Mouse (Mus musculus): ENCODE results near the gene Pigh. TPM values are rescaled to one million over a fixed set of nuclear protein-coding genes. Genes with fewer than 3 reads are reported as not detected.

The Pigh gene
- polyA plus RNA-seq (2016; fragmentation: Nextera tagmentation; extraction: Ambion mirVana), result 26.2 and 30.4 TPM in 2 replicates

DNA sequence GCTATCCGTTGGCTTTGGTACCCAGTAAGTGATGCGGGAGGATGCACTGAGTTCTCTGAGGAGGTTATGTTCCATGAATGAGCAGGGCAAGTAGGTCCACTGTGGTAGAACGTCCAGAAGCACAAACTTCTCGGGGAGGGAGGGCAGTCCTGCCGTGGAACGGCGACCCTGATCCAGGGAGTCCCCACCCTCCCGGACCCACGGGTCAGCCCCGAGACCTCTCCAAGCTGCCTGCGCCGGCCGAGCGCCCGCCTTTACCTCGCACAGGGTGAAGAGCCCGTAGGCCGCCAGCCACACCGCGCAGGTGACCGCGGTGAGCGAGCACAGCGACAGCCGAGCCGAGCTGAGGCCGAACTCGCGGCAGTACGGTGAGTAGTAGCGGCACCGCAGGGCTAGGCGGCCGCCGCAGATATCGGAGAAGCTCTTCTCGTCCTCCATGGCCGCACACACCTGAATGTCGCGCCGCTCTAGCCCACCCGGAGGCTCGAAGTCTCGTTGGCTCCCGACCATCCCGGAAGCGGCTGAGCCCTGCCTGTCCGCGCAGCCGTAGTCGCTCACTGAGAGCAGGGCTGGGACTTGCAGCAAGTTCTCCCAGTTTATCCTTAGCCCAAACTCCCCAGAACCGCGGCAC lies at the start of gene Pigh:
Pigh (minus strand) TSS at position 470 of the 631 bp plus-strand sequence.
- H3K9me3 ChIP-seq, result no peaks in the 10 kb centered on the region
- peaks cover 9% of the 10 kb centered on the region for H3K4me1 ChIP-seq
- under 1% methylated on average over 53 of the region's 53 CpGs for WGBS
- peak; percentile 97 for ATAC-seq (ENCODE audit: low FRiP score, low read depth)
- H3K27me3 ChIP-seq, result no peaks in the 10 kb centered on the region
- H3K4me3 ChIP-seq, result peak within 1 kb of the TSS; percentile 97
- H3K27ac ChIP-seq (replicated peaks), result peak within 1 kb of the TSS; percentile 30; the same call in 1 of the 2 replicates
- peak within 1 kb of the TSS; percentile 65 for H3K4me2 ChIP-seq (replicated peaks)
- peak within 1 kb of the TSS; percentile 93 for H3K9ac ChIP-seq (replicated peaks)
- peaks cover 11% of the 10 kb centered on the region; the same call in 1 of the 2 replicates for H3K36me3 ChIP-seq

DNA sequence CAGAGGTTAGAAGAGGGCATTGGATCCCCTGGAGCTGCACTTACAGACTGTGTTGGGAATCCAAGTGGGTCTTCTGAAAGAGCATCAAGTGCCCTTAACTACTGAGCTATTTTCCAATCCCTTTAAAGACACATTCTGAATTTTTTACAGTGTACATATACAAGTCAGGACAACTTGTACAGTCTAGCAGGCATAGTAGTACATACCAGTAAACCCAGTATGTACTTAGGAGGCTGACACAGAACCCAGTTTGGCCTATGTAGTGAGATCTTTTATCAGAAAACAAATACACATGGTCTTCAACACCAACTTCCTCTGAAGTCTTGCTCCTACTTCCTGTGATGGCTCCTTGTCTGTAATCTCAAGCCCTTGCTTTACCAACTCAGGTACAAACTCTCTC lies 49.5 kb upstream of the Pigh start:
- no peaks in the 10 kb centered on the region for H3K4me1 ChIP-seq
- no peaks in the 10 kb centered on the region for H3K27me3 ChIP-seq
- H3K9me3 ChIP-seq, result no peaks in the 10 kb centered on the region
- no peak for ATAC-seq (ENCODE audit: low FRiP score, low read depth)
- no peak overlapping the region for H3K4me2 ChIP-seq (replicated peaks)
- no peak overlapping the region for H3K9ac ChIP-seq (replicated peaks)
- no peak overlapping the region for H3K27ac ChIP-seq (replicated peaks)
- H3K36me3 ChIP-seq, result no peaks in the 10 kb centered on the region
- no peak overlapping the region for H3K4me3 ChIP-seq

DNA sequence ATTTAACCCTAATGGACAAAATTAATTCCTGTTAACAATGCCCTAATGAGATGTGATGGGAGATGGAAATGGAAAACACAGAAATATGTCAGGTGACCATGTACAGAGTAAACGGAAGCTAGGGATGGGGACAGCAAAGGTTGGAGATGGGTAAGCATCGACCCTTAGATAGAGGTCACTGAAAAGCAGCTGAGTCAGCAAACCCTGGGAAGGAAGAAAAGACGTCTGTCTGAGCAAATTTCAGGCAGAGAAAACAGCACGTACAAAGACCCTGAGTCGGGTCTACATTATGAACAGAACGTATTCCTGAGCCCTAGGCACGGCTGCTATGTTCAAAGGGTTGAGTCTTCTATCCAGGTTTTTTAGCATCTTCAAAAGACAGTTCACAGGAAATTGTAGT lies 47.5 kb upstream of the Pigh start:
- Histone ChIP-seq H3K4me3 (no peak overlapping the region), H3K4me2 (replicated peaks) (no peak overlapping the region), H3K27ac (replicated peaks) (no peak overlapping the region), H3K27me3 (peaks cover 20% of the 10 kb centered on the region), H3K4me1 (no peaks in the 10 kb centered on the region), H3K36me3 (no peaks in the 10 kb centered on the region), H3K9ac (replicated peaks) (no peak overlapping the region), H3K9me3 (no peaks in the 10 kb centered on the region)
- 75% methylated on average over 7 of the region's 7 CpGs for WGBS
- ATAC-seq (ENCODE audit: low FRiP score, low read depth), result no peak

DNA sequence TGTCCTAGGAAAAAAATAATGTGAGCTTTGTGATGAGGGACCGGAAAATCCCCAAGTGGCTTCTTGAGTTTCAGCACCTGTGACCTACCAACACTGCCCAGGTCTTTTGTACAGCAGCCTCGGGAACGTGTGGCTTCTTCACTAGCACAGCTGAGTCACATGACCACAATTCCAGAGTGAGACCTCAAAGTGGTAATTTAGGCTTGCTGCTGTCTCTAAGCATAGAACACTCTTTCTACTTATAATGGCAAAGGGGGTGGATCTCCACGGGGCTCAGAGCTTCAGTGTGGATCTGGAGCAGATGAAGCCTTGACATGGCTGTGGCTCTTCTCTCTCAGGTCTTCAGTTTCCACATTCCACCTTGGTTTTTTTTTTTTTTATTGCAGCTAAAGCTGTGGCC lies 45.7 kb upstream of the Pigh start:
- peaks cover 11% of the 10 kb centered on the region for H3K4me1 ChIP-seq
- H3K9ac ChIP-seq (replicated peaks), result no peak overlapping the region
- WGBS, result 41% methylated on average over 4 of the region's 4 CpGs
- H3K27me3 ChIP-seq, result peaks cover 38% of the 10 kb centered on the region
- no peak for ATAC-seq (ENCODE audit: low FRiP score, low read depth)
- no peaks in the 10 kb centered on the region for H3K36me3 ChIP-seq
- no peaks in the 10 kb centered on the region for H3K9me3 ChIP-seq
- no peak overlapping the region for H3K4me3 ChIP-seq
- H3K27ac ChIP-seq (replicated peaks), result no peak overlapping the region
- H3K4me2 ChIP-seq (replicated peaks), result no peak overlapping the region

DNA sequence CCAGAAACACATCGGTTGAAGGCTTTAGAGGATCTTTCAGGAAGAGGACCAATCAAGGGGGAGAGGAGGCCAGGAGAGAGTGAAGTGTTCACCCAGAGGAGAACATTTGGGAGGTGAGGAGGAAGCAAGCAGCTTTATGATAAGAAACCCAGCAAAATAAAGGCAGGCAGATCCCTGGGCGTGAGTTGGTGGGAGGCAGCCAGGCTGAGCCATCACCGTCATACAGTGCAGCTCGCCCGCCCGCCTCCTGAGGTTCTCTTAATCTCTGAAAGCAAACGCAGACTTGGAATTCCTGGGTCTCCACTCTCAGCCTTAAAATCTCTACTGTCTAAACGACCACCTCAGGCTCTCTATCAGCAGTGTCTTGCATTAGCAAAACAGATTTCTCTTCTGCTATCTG lies 45.2 kb upstream of the Pigh start:
- WGBS, result 37% methylated on average over 8 of the region's 8 CpGs
- no peak for ATAC-seq (ENCODE audit: low FRiP score, low read depth)
- Histone ChIP-seq H3K4me2 (replicated peaks) (no peak overlapping the region), H3K9ac (replicated peaks) (no peak overlapping the region), H3K27ac (replicated peaks) (no peak overlapping the region), H3K36me3 (no peaks in the 10 kb centered on the region), H3K4me1 (peaks cover 11% of the 10 kb centered on the region), H3K9me3 (no peaks in the 10 kb centered on the region), H3K27me3 (peaks cover 42% of the 10 kb centered on the region), H3K4me3 (no peak overlapping the region)

DNA sequence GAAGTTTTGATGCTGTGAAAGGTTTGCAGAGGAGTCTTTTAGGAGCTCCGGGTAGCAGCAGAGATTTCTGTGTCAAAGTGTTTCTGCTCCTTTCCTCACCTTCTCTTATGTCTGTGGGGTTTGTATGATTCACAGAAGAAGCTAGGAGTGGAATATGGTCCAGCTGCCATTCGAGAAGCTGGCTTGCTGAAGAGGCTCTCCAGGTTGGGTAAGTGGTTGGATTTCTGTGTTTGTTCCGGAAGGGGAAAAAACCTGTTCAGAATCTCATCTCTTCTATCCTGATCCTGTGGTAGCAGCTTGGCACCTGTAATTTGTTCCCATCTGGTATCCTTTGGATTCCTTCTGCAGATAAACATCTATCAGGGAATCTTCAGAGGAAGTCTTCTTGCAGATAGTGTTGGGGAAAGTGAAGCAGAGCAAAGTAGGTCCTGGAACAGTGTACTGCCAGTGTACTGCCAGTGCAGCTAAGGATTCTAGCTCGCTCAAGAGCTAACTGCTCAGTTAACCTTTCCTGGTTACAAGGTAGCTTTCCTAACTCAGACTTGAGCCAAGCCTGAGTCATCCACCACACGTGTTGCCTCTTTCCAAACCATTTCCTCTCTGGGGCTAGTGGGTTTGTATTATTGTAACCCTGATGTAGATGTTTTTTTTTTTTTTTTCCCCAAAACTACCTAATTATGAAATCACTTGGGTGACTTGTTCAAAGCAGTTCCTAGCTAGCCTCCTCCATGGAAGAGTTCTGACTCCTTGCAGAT lies 42.4 kb upstream of the Pigh start:
- Histone ChIP-seq H3K9ac (replicated peaks) (peak overlapping the region; percentile 55; the same call in 1 of the 2 replicates), H3K9me3 (no peaks in the 10 kb centered on the region), H3K4me3 (peak overlapping the region; percentile 51), H3K36me3 (no peaks in the 10 kb centered on the region), H3K27ac (replicated peaks) (no peak overlapping the region), H3K4me1 (peaks cover 11% of the 10 kb centered on the region), H3K27me3 (peaks cover 45% of the 10 kb centered on the region), H3K4me2 (replicated peaks) (peak overlapping the region; percentile 90)
- 34% methylated on average over 5 of the region's 5 CpGs for WGBS
- ATAC-seq (ENCODE audit: low FRiP score, low read depth), result no peak

DNA sequence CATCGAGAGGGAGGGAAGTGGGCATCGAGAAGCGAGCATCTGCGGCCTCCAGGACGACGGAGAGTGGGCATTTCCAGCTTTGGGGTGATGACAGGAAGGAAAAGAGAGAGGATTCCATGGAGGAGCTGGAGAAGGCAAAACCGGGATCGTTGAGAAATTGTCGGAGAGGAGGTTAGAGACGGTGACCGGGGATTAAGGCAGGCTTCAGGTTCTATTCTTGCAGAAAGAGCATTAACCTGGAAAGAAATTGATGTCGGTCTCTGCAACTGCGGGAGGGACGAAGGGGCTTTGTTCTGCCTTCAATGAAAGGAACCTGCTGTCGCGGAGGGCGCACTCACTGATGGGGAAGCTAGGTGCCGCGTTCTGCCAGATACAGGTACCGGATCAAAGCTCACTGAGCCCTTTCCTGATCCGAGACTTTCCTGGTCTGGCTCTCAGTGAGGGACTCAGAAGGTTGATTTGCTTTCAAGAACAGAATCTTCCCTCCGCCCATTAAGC lies 41.8 kb upstream of the Pigh start:
- peak; percentile 27; the same call in 1 of the 2 replicates for ATAC-seq (ENCODE audit: low FRiP score, low read depth)
- Histone ChIP-seq H3K9me3 (no peaks in the 10 kb centered on the region), H3K4me1 (peaks cover 11% of the 10 kb centered on the region), H3K4me2 (replicated peaks) (peak overlapping the region; percentile 90), H3K4me3 (peak overlapping the region; percentile 51), H3K36me3 (no peaks in the 10 kb centered on the region), H3K27me3 (peaks cover 45% of the 10 kb centered on the region), H3K27ac (replicated peaks) (no peak overlapping the region), H3K9ac (replicated peaks) (peak overlapping the region; percentile 55)
- WGBS, result 1% methylated on average over 22 of the region's 22 CpGs

DNA sequence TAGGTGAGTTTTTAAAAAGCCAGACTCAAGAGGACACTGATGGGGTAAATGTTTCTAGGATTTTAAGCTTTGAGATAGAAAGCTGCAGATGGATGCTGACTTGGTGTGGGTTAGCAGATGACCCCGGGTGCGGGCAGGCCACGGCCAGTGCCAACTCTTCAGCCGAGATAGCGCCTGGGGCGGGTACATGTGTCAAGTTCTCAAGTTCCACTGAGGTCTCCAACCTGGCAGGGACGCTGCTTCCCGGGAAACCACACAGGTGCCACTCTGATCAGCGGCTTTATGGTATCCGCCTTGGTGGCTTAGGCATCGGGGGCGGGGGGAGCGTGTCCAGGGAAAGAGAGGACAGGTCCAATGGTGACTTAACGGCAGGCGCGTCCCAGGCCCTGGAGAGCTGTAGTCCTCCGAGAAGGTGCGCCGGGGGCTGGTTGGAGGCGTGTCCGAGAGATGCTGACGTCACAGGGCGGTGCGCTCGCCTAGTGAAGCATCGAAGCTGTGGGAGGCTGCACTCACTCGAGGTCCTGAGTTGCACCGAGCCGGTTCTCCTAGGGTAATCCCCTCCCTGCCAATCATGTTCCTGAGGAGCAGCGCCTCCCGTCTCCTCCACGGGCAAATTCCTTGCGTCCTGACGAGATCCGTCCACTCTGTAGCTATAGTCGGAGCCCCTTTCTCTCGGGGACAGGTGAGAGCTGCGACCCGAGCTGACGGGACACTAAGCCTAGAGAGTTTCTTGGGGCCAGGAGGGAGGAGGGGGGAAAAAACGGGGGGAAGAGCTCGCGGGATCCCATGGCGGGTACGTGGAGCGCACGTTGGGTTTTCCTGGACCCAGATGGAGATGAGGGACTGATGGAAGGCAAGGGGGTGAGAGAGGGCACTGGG lies 41.1 kb upstream of the Pigh start, which contains the start of gene Arg2:
Arg2 (plus strand) TSS at position 479 of the 879 bp plus-strand sequence.
- ATAC-seq (ENCODE audit: low FRiP score, low read depth), result peak; percentile 90
- H3K4me1 ChIP-seq, result peaks cover 11% of the 10 kb centered on the region
- H3K9ac ChIP-seq (replicated peaks), result peak within 1 kb of the TSS; percentile 55
- WGBS, result 1% methylated on average over 47 of the region's 47 CpGs
- no peak within 1 kb of the TSS for H3K27ac ChIP-seq (replicated peaks)
- H3K36me3 ChIP-seq, result no peaks in the 10 kb centered on the region
- H3K27me3 ChIP-seq, result peaks cover 45% of the 10 kb centered on the region
- H3K4me2 ChIP-seq (replicated peaks), result peak within 1 kb of the TSS; percentile 90
- peak within 1 kb of the TSS; percentile 51 for H3K4me3 ChIP-seq
- no peaks in the 10 kb centered on the region for H3K9me3 ChIP-seq

DNA sequence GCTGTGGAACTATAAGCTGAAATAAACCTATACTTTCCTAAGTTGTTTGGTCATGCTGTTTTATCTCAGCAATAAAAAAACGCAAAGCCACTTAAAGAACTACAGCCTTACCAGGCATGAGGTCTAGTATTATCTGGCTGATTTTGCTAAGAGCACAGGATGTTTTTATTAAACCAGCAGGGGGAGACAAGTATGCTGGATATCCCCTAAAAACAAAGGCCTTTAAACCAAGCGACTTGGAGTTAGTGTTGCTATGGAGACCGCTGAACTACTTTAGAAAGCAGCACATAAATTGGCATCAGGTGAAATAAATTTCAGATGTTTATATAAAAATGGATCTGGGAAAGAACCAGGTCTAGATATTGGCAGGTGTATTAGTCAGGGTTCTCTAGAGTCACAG lies 33.4 kb upstream of the Pigh start:
- H3K4me1 ChIP-seq, result no peaks in the 10 kb centered on the region
- H3K36me3 ChIP-seq, result no peaks in the 10 kb centered on the region
- H3K27me3 ChIP-seq, result no peaks in the 10 kb centered on the region
- no peak overlapping the region for H3K9ac ChIP-seq (replicated peaks)
- no peak overlapping the region for H3K27ac ChIP-seq (replicated peaks)
- H3K4me2 ChIP-seq (replicated peaks), result no peak overlapping the region
- no peaks in the 10 kb centered on the region for H3K9me3 ChIP-seq
- no peak for ATAC-seq (ENCODE audit: low FRiP score, low read depth)
- WGBS, result 32% methylated on average over 3 of the region's 3 CpGs
- H3K4me3 ChIP-seq, result no peak overlapping the region

DNA sequence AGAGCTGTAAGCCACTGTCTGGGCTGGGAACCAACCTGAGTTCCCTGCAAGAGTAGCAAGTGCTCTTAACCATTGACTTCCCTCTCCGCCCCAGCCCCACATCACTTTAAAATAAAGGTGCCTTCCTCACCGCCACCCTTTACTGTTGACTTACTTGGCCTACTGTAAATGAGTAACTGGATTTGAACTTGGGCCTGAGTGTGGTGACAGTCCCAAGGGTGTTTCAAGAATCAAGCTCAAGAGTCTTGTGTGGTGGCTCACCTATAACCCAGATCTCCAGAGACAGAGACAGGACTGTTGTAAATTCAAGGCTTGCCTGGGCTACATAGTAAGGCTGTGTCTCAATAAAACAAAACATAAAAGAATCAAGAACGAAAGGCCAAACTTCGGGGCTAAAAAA lies 29.5 kb upstream of the Pigh start:
- no peak overlapping the region for H3K4me2 ChIP-seq (replicated peaks)
- H3K4me3 ChIP-seq, result no peak overlapping the region
- H3K4me1 ChIP-seq, result no peaks in the 10 kb centered on the region
- no peaks in the 10 kb centered on the region for H3K27me3 ChIP-seq
- WGBS, result 91% methylated on average over 4 of the region's 4 CpGs
- ATAC-seq (ENCODE audit: low FRiP score, low read depth), result no peak
- no peak overlapping the region for H3K9ac ChIP-seq (replicated peaks)
- no peaks in the 10 kb centered on the region for H3K9me3 ChIP-seq
- no peak overlapping the region for H3K27ac ChIP-seq (replicated peaks)
- no peaks in the 10 kb centered on the region for H3K36me3 ChIP-seq

DNA sequence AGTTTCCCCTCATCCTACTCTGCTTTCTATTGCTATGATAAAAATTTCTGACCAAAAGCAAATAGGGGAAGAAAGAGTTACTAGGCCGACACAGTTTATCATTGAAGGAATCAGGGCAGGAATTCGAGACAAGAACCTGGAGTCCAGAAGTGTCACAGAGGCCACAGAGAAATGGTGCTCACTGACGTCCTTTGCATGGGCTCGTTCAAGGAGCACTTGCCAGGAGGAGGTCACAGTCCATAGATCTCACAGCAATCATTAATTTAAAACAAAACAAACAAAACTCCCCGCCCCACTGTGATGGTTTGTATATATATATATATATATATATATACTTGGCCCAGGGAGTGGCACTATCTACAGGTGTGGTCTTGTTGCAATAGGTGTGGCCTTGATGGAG lies 15.9 kb upstream of the Pigh start:
- Histone ChIP-seq H3K4me3 (no peak overlapping the region), H3K4me1 (no peaks in the 10 kb centered on the region), H3K27ac (replicated peaks) (no peak overlapping the region), H3K36me3 (no peaks in the 10 kb centered on the region), H3K9ac (replicated peaks) (no peak overlapping the region), H3K27me3 (0 out of 2 replicates have a peak, but pooled peaks cover 3% of the 10 kb centered on the region), H3K4me2 (replicated peaks) (no peak overlapping the region), H3K9me3 (no peaks in the 10 kb centered on the region)
- no peak for ATAC-seq (ENCODE audit: low FRiP score, low read depth)
- 89% methylated on average over 5 of the region's 5 CpGs for WGBS

Measured in midbrain, embryonic 12.5 days (tissue).